Mouse (Mus musculus) frontal cortex, postnatal 10 days (tissue): Measurements from ENCODE around the gene Ubqln4.

ENCODE experiments used
- DNase-seq, 2 experiments: peaks; one replicate each; pipeline ENCODE4 v3.0.0; 2022; ENCODE audit warnings: low spot score in 2 of 2, mixed read lengths in 1 of 2

The Ubqln4 gene

DNA sequence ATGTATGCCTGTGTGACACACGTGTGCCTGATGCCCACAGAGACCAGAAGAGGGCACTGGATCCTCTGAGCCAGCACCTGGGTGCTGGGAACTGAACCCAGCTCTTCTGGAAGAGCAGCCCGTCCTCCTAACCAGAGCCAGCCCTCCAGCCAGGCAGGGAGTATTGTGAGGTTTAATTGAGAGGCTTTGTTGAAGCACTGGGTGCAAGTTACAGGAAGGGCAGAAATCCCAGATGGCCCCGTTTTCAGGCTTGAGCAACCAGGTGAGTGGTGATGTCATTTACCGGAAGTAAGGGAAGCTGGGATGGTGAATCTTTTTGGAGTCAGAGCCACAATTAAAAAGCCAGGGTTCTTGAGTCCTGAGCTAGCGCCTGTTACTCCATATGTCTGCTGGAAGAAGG, 28.5 kb upstream of the Ubqln4 start:
- DNase-seq: no peak

DNA sequence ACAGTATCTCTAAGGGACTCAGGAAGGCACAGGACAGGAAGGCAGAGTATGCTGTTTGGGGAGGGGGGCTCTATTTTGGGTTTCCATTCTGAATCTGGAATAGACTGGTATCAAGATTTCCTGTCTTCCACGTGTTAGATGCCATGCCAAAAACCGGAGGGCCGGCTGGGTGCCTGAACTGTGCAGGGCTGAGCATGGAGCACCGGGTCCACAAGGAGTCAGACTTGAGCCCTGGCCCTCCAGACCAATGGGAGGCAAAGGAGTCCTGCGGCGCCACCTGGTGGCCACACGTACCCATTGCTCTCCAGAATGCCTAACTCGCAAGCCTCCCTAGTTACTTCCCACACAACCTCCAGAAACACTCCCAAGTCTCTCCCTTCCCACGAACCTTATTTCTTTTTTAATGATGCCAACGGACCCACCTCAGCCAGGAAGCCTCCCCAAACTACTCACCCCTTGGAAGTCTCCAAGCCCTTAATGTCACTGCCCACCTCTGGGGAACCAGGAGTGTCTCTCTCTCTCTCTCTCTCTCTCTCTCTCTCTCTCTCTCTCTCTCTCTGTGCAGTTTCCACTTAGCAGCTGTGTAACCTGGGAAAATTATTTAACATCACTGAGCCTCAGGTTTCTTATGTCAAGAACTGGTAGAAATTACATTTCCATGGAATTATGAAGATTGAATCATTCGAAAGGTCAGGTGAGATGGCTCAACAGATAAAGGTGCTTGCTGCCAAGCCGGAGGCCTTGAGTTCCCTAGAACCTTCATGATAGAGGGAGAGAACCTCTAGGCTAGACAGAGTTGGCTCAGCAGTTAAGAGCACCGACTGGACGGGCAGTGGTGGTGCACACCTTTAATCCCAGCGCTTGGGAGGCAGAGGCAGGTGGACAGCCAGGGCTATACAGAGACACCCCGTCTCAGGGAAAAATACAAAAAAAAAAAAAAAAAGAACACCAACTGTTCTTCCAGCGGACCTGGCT, 27.1 kb upstream of the Ubqln4 start:
- peak; percentile 55 to 83 for DNase-seq

DNA sequence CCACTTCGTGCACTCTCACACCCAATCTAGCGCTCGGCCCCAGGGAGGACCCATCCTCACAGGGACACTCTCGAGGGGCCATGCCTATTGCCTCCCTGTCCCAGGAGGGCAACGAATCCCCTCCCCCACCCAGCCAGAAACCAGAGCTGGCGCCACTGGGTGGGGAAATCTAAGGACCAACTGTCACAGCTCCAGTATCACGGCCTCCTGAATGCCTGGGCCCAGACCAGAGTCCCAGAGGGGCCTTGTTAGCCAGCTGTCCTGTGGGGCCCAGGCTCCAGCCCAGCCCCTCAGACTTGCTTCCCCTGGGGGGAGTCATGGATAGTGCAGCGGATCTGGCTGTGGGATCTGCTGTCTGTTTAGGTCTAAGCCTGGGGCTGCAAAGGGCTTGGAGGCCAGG, 26.0 kb upstream of the Ubqln4 start:
- DNase-seq: no peak

DNA sequence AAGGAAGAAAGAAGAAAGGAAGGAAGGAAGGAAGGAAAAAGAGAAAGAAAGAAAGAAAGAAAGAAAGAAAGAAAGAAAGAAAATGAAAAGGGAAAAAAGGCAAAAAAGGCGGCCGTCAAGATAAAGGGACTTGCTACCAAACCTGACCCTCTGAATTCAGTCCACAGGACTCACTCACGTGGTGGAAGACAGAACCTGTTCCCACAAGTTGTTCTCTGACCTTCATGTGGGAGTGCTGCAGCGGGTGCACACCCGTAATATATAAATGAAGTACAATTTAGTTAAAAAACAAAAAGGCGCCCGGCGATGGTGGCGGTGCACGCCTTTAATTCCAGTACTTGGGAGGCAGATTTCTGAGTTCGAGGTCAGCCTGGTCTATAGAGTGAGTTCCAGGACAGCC, 24.9 kb upstream of the Ubqln4 start:
- no peak for DNase-seq

DNA sequence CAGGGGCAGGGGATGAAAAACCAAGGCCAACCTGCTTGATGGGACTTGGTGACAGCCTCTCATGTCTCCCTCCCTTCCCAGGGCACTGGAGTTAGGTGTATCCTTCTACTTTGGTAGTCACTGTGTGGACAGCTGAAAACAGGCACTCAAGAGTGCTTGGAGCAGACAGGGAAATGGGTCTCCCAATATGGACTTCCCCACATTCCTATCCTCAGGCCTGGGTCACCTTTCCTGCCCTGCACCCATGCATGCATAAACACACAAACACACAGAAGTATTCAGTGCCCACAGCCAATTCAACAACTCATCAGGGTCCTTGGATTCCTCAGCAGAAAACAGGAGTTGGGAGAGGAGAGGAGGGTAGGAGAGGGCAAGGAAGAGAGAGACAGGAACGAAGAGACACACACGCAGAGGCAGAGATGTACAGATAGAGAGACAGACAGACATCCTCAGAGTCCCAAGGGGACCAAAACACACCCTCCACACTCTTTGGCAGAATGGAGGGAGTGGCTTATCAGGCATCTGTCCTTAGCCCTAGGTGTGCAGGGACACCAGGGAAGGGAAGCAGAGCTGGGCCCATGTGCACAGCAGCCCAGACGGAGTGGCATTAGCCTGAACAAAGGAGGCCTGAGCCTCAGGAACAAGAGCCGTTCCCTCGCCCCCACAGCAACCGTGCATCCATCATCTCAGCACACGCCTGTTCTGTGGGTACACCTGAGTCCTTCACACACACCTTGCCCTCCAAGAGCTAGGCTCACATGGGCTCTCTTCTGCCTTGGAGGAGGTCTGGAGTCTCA, 24.2 kb upstream of the Ubqln4 start:
- DNase-seq: no peak

DNA sequence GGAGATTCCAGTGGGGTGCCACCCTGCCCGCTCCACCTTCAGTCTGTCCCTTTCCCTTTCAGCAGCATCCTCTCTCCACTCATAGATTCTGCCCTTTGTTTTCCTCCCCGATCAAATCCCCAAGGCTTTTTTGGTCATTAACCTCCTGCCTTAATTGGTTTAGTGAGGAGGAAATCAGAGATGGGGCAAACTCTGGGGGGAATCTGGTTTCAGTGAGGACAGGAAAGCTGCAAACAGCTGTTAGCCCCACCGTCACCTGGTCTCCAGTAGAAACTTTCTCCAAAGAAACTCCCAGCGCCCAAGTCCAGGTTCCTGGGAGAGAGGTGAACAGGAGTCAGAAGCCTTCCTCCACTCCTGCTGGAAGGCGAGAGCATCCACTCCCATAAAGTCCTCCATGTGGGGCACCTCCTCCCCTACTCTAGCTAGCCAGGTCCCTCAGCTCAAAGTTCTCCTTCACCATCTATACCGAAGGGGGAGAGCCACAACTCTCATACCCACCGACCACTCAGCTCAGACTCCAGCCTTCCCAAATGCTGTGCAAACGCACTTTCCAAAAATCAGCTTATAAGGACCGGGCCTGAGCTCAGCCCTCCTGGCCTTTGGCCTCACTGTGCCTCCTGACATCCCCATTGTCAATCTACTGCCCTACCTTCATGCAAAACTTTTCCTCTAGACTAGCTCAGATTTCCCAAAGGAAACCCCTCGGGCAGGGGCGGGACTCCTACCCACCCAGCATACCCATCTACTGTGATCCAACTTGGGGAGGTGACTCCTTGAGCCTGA, 23.3 kb upstream of the Ubqln4 start:
- DNase-seq: no peak

DNA sequence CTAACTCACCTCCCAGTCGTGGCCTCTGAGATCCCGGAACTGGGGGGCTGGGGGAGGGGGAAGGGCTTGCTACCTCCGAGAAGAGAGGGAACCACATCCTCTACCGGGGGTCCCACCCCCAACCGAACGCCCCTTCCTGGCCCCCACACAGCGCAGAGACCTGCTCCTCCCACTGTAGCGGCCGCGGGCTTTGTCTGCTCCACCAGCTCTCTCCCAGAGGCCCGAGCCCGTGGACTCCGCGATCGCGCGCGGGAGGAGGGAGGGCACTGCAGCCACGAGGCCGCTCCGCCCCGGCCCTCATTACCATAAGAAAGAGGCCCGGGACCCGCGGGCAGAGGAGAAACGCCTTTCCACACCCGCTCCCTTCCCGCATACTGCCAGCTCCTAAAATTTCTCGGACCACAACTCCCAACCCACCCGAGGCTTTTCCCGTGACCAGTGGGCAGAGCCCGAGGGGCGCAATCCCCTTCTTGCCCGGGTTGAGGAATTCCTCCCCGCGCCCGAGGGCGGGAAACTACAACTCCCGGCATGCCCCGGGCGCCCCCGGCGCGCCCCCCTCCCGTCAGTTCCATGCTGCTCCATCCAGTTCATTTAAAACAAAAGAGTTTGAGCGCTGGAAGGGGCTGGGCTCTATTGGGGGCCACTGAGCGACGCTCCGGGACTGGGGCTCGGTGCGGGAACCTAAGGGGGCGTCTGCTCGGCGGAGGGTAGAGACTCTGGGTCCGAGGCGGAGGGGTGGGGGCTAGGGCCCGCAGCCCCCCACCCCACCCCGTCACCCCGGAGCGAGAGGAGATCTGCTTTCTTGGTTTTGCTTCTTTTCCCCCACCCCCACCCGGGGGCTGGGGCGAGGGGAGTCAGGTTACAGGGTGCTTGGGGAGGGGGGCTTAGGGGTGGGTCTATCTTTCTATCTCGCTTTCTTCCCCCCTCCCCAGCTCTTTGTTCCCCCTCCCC, 21.9 kb upstream of the Ubqln4 start:
- peak; percentile 86 to 90 for DNase-seq

DNA sequence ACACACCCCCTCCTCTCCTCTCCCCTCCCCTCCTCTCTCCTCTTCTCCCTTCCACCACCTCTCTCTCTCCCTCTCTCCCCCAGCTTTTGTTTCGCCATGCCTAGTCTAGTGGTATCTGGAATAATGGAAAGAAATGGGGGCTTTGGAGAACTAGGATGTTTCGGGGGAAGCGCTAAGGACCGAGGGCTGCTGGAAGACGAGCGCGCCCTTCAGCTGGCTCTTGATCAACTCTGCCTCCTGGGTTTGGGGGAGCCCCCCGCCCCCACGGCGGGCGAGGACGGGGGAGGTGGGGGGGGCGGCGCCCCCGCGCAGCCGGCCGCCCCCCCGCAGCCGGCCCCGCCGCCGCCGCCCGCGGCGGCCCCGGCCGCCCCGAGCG, 21.3 kb upstream of the Ubqln4 start, which contains the start of gene Mex3a:
Gene Mex3a, plus strand, starts transcription at position 97 of the 376 bp plus-strand sequence.
- no peak for DNase-seq

DNA sequence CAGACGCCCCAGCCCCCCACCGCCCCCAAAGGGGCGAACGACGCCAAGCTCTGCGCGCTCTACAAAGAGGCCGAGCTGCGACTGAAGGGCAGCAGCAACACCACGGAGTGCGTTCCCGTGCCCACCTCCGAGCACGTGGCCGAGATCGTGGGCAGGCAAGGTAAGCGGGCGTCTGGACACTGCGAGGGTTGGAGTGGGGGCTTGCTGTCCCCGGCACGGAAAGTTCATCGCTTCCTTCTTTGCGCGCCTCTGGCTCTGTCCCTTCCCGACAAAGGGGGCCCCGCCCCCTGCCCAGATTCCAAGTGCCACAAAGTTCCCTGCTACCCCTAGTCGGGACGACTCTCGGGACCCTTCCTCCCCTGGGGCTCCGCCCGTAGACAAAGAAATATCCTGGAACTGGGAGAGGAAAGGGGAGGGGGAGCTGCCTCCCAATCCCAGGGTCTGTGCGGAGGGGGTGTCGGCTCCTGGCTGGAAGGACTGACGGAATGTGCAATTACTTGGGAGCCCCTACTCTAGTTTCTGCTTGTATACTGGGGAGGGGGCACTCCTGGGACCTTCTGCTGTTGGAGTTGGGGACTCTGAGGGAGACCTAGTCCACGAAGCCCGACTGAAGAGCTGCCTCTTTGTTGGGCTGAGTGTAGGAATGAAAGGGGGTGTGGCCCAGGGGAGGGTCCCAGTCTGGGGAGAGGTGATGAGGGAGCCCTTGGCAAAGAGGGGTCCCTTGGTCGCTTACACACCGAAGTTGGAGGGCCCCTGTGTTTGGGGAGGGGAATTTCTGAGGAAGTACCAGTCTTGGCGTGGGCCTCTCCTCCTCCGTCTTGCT, 20.7 kb upstream of the Ubqln4 start:
- DNase-seq: peak in 1 of 2 experiments; percentile 42

DNA sequence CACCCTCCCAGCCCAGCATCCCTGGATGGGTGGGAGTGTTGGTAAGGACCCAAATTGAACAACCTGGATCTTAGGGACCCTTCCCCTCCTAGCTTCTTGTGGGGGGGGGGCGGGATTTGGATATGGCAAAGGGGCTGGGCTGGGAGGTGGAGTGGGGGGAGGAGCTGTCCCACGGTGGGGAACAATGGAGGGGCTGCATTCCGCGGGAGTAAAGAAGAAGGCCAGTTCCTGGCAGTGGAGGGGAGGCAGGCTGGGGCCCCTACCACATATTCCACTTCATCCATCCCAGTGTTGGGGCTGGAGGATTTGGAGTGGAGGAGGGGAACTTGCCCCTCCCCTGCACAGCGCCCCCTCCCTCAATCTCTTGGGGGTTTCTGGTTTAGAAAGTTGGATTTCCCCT, 19.9 kb upstream of the Ubqln4 start:
- DNase-seq: no peak

DNA sequence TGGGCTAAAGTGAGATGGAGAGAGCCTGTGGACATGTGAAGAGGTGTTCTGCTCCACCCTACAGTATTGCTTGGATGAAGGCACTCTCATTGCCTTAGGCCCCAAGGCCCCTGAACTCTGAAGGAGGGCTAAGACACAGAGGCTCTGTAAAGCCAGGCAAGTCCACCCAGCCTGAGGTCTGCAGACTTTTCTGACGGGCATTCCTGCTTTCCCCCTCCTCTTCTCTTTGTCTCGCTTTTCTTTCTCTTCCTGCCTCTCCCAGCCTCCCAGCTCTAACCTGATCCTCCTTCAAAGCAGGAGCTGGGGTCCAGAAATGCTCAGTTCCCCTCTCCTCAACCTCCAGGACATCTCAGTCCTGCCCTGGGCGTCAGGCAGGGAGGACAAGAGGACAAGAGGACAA, 18.6 kb upstream of the Ubqln4 start:
- DNase-seq: no peak

DNA sequence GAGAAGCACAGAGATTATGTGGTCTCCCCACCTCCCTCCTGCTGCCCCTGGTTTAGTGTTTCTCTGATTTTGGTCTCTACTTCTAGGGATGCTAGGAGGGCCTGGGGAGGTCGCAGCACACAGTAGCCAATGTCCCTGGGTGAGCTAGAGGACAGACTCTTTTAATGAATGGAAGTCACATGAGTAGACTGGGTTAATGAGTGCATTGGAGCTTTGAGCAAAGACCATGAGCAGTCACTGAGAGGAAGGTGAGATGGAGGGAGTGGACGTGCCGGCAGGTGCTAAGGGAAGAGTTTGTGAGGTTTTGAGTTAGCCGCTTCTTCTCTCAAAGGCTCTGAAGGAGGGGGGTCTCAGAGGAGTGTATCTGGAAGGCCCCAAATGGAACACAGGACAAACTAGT, 18.0 kb upstream of the Ubqln4 start:
- no peak for DNase-seq

DNA sequence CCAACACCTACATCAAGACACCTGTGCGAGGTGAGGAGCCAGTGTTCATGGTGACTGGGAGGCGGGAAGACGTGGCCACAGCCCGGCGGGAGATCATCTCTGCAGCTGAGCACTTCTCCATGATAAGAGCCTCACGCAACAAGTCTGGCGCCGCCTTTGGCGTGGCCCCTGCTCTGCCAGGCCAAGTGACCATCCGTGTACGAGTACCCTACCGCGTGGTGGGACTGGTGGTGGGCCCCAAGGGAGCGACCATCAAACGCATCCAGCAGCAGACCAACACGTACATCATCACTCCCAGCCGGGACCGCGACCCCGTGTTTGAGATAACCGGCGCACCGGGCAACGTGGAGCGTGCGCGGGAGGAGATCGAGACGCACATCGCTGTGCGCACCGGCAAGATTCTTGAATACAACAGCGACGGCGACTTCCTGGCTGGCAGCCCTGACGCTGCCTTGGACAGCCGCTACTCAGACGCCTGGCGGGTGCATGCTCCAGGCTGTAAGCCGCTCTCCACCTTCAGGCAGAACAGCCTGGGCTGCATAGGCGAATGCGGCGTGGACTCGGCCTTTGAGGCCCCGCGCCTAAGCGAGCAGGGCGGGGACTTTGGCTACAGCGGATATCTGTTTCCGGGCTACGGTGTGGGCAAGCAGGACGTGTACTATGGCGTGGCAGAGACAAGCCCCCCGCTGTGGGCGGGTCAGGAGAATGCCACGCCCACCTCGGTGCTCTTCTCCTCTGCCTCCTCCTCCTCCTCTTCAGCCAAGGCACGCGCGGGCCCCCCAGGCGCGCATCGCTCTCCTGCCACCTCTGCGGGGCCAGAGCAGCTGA, 17.2 kb upstream of the Ubqln4 start:
- DNase-seq: peak; percentile 56 to 66

DNA sequence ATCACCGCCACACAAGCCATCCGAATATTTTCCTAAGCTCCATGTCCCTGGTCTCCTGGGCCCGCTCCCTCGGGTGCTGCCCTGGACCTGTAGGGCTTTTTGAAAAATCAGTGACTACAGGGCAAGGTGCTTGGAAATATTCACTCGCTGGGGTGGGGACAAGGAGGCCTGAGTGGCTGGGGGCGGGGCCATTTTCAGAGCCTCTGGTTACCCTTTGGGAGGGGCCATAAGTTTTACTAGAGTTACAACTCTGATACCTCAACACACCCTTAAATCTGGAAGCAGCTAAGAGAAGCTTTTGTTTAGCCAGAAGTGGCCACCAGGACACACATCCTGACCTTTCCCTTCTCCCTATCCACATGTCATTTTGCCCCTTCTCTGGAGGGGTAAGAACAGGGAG, 16.4 kb upstream of the Ubqln4 start:
- no peak for DNase-seq

DNA sequence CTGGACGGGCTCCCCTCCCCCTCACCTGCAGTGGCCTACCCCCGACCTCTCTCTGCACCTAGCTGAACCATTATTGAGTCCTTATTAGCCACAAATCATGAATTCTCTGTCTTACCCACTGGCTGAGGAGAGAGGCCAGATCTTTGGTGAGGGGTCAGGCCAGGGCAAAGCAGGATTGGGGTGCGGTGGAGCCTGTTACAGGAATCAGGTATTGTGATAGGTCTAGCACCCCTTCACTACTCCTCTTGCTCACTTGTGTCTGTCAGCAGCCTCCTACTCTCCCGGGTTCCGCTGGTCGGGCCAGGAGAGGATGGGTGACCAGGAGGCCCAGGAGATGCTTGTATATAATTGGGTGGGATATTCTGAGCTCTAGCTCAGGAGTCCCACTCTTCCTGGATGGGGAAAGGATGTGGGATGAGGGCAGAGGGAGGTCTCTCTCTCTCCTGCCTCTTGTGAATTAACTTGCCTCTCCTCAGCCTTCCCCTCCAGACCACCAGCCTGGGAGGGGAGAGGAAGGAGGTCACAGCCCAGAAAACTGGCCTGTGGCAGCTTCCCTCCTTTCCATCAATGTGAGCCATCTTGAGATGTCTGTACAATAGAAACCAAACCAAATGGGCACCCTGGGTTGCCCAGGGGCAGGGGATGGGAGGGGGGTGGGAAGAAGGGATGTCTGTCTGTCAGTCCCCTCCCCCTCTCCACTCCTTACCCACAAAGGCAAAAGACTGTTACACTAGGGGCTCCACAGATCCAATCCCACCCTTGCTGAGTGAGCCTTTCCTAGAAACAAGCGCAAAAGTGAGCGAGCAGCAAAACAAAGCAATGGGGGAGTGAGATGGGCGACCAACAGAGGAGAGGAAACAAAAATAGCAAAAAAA, 15.1 kb upstream of the Ubqln4 start:
- no peak for DNase-seq

DNA sequence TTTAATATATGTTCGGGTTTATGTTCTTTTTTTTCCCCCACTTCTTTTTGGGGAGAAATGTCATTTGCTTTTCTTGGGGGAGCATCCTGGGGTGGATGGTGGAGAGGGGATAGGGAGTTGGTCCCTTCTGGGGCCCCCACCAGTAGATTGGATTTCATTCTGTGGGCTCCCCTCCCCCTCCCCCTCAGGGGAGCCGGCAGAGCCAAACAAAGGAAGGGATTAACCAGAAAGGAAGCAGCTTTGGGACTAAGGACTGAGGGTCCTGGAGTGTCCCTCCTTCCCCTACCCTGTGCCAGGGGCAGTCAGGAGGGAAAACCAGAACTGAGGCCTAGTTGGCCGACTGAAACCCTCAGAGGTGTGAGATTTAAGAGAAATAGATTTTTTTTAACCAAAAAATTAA, 14.2 kb upstream of the Ubqln4 start:
- no peak for DNase-seq

DNA sequence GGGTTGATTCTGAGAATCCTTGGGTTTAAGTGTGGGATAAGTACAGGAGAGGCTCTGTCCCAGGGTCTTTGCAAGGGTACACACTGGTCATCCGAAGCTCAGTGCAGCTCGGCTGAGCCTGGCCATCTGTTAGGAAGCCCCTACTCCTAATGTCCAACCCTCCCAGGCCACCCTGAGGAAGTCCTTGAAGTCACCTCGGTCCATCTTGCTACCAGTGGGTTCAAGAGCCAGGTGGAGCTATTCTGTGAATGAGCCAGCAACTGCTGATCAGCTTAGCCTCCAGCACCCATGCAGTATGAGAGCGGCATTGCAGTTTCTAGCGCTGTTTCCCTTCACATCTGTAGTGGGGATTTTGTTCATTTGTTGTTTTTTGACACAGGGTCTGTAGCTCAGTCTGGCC, 13.5 kb upstream of the Ubqln4 start:
- no peak for DNase-seq
